9 mouse cellular contexts compared by ENCODE assay signal in the genomic region with DNA sequence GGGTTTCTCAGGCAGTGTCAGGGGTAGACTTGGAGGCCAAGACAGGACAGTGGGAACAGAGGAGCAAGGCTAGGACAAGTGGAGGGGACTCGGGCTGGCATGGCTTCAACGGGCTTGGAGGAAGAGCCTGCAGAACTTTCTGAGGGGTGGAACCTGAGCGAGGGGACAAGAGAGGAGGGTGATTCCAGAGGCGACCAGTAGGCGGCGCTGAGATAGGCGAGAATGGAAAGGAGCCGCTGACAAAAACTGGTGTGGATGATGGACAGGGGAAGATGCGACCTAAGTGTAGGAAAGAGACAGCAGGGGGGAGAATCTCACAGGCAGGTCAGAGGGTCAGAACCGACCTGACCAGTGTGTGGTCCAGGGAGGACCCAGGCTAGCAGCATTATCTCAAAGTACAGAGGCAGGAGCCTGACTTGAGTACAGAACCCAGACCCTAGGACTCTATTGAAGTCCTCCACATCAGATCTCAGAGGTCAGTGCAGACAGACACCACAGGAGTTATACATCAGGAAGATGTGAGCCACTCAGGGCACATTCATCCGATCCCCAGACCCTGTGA. TPM values are rescaled to one million over a fixed set of nuclear protein-coding genes. Genes with fewer than 3 reads are reported as not detected.
A peak's percentile ranks its signal among the peaks of the same experiment; 100 is the strongest.
DNase-seq lines count a peak whose midpoint lies in the region; ATAC-seq and TF ChIP-seq lines count a peak whose summit lies in the region.
"Had no signal": no experiment of that assay in that cellular context is flagged by ENCODE, and none has a peak within 500 bp of the region (broad histone marks: within the 10 kb centered on the region; RNA-seq: fewer than 3 reads in every experiment).

No protein-coding gene starts in this region.

- DNase-seq in gastrocnemius, adult 18-20 months (ENCODE audit: low spot score) = peak; percentile 52
- DNase-seq in gastrocnemius, postnatal 25 days = no peak
- DNase-seq in ZHBTc4 (ENCODE audit: low read depth, low spot score) = peak; percentile 84
- DNase-seq in left cerebral cortex, postnatal 25 days (ENCODE audit: low spot score in 2 of 2) = peak; percentile 52 to 65
- peak; percentile 54 for DNase-seq in midbrain, postnatal 0 days (ENCODE audit: low spot score)
- peak; percentile 93 for DNase-seq in testis, postnatal 10 days (ENCODE audit: low spot score)

- no peak overlapping the region for H3K27ac ChIP-seq in cortical plate, adult 2 months (ENCODE audit: insufficient read depth, low read length)
- H3K27ac ChIP-seq in midbrain, postnatal 0 days (ENCODE audit: low read depth, low read length) = no peak overlapping the region
- H3K27ac ChIP-seq: liver, embryonic 15.5 days had no signal

- 11% methylated on average over 11 of the region's 11 CpGs for WGBS in midbrain, postnatal 0 days

- intact Hi-C loops in left cerebral cortex, postnatal 25 days (cut with DNase I) = no loop called here

- TF ChIP-seq POLR2A in cortical plate, adult 2 months (IDR thresholded peaks at IDR 0.05; ENCODE audit: extremely low read depth, insufficient read depth, low read length) = no peak

- H3K9ac ChIP-seq in midbrain, postnatal 0 days (replicated peaks; ENCODE audit: low read length, poor library complexity, severe bottlenecking) = no peak overlapping the region
- H3K9ac ChIP-seq: liver, embryonic 15.5 days had no signal

- H3K4me3 ChIP-seq in cortical plate, adult 2 months (ENCODE audit: insufficient read depth, low read length) = no peak overlapping the region
- H3K4me3 ChIP-seq in midbrain, postnatal 0 days (ENCODE audit: low read depth, low read length) = no peak overlapping the region
- H3K4me3 ChIP-seq: liver, embryonic 15.5 days had no signal

- H3K9me3 ChIP-seq in midbrain, postnatal 0 days (ENCODE audit: low read length) = no peaks in the 10 kb centered on the region
- H3K9me3 ChIP-seq: liver, embryonic 15.5 days had no signal

- H3K4me1 ChIP-seq in cortical plate, adult 2 months (ENCODE audit: control insufficient read depth, insufficient read depth, low read length) = no peaks in the 10 kb centered on the region
- H3K4me1 ChIP-seq in midbrain, postnatal 0 days (ENCODE audit: insufficient read depth, low read length) = no peaks in the 10 kb centered on the region
- H3K4me1 ChIP-seq: liver, embryonic 15.5 days had no signal

- no peak overlapping the region for H3K4me2 ChIP-seq in midbrain, postnatal 0 days (ENCODE audit: low read depth, low read length, poor library complexity, severe bottlenecking)
- H3K4me2 ChIP-seq: liver, embryonic 15.5 days had no signal

- peak; percentile 69 for TF ChIP-seq CTCF in cortical plate, adult 2 months (IDR thresholded peaks at IDR 0.05; ENCODE audit: extremely low read depth, insufficient read depth, low read length)
- peak; percentile 87 for TF ChIP-seq CTCF in midbrain, postnatal 0 days (IDR thresholded peaks at IDR 0.05)

- peak; percentile 53 to 54; a peak in 3 of 4 replicates for ATAC-seq in hematopoietic stem cell, adult 5-6 weeks (replicated peaks in 1 of 2; ENCODE audit: insufficient read depth in 1 of 2, low FRiP score in 2 of 2, low TSS enrichment in 1 of 2, low read depth in 1 of 2, poor library complexity in 2 of 2, severe bottlenecking in 2 of 2)
- ATAC-seq in midbrain, postnatal 0 days (ENCODE audit: low FRiP score) = no peak

- 0 out of 2 replicates have a peak, but pooled peaks cover 5% of the 10 kb centered on the region for H3K27me3 ChIP-seq in midbrain, postnatal 0 days (ENCODE audit: insufficient read depth, low read length)

- H3K36me3 ChIP-seq in midbrain, postnatal 0 days (ENCODE audit: insufficient read depth, low read length) = no peaks in the 10 kb centered on the region
- H3K36me3 ChIP-seq: liver, embryonic 15.5 days had no signal

RNA-seq across cellular contexts. Expression of a gene that starts 7.1 kb away (rescaled TPM):
- total RNA-seq in gastrocnemius, adult 18-20 months (2021) = under 1 TPM in 1 of 2 experiments, not detected in 1; 0.09 TPM
- under 1 TPM; 0.21 to 0.26 TPM for total RNA-seq in gastrocnemius, postnatal 25 days (2021)
- polyA plus RNA-seq in cortical plate, adult 2 months (2012; rRNA removed) = 5.9 and 7.2 TPM in 2 replicates
- 0.74 and 1.0 TPM in 2 replicates for total RNA-seq in hematopoietic stem cell, adult 5-6 weeks (2017)
- 10 to 100 TPM; 34.1 to 43.2 TPM for total RNA-seq in left cerebral cortex, postnatal 25 days (2021)
- 0.52 and 2.1 TPM in 2 replicates for total RNA-seq in midbrain, postnatal 0 days (2014; rRNA removed)
- polyA plus RNA-seq in midbrain, postnatal 0 days (2015; fragmentation: Nextera tagmentation; extraction: Ambion mirVana) = 1.8 and 2.8 TPM in 2 replicates

RNA-seq across cellular contexts. Expression of a gene that starts 44.0 kb away (rescaled TPM):
- total RNA-seq in gastrocnemius, adult 18-20 months (2021) = 1 to 10 TPM; 5.0 to 5.1 TPM
- total RNA-seq in gastrocnemius, postnatal 25 days (2021) = 1 to 10 TPM; 3.9 to 4.0 TPM
- polyA plus RNA-seq in cortical plate, adult 2 months (2012; rRNA removed) = 13.9 and 14.6 TPM in 2 replicates
- total RNA-seq in hematopoietic stem cell, adult 5-6 weeks (2017) = 2.5 and 5.1 TPM in 2 replicates
- total RNA-seq in left cerebral cortex, postnatal 25 days (2021) = 10 to 100 TPM; 15.4 to 16.6 TPM
- 19.3 and 20.9 TPM in 2 replicates for total RNA-seq in midbrain, postnatal 0 days (2014; rRNA removed)
- 7.4 and 7.5 TPM in 2 replicates for polyA plus RNA-seq in midbrain, postnatal 0 days (2015; fragmentation: Nextera tagmentation; extraction: Ambion mirVana)

RNA-seq across cellular contexts. Expression of a gene that starts 44.1 kb away (rescaled TPM):
- 10 to 100 TPM; 75.5 to 85.3 TPM for total RNA-seq in gastrocnemius, adult 18-20 months (2021)
- total RNA-seq in gastrocnemius, postnatal 25 days (2021) = 10 to 100 TPM; 70.2 to 73.6 TPM
- 22.2 and 22.4 TPM in 2 replicates for polyA plus RNA-seq in cortical plate, adult 2 months (2012; rRNA removed)
- 52.0 and 66.1 TPM in 2 replicates for total RNA-seq in hematopoietic stem cell, adult 5-6 weeks (2017)
- 10 to 100 TPM; 54.6 to 55.4 TPM for total RNA-seq in left cerebral cortex, postnatal 25 days (2021)
- 11.4 and 30.0 TPM in 2 replicates for total RNA-seq in midbrain, postnatal 0 days (2014; rRNA removed)
- 87.9 and 97.2 TPM in 2 replicates for polyA plus RNA-seq in midbrain, postnatal 0 days (2015; fragmentation: Nextera tagmentation; extraction: Ambion mirVana)

RNA-seq across cellular contexts. Expression of a gene that starts 44.3 kb away (rescaled TPM):
- 10 to 100 TPM; 10.1 to 14.1 TPM for total RNA-seq in gastrocnemius, adult 18-20 months (2021)
- total RNA-seq in gastrocnemius, postnatal 25 days (2021) = 1 to 10 TPM; 8.2 to 9.1 TPM
- 32.5 and 36.9 TPM in 2 replicates for polyA plus RNA-seq in cortical plate, adult 2 months (2012; rRNA removed)
- total RNA-seq in hematopoietic stem cell, adult 5-6 weeks (2017) = 54.6 and 68.7 TPM in 2 replicates
- total RNA-seq in left cerebral cortex, postnatal 25 days (2021) = 10 to 100 TPM; 33.6 to 38.8 TPM
- total RNA-seq in midbrain, postnatal 0 days (2014; rRNA removed) = 43.2 and 47.1 TPM in 2 replicates
- 15.7 and 16.0 TPM in 2 replicates for polyA plus RNA-seq in midbrain, postnatal 0 days (2015; fragmentation: Nextera tagmentation; extraction: Ambion mirVana)

Comparison
In these comparisons a context has a peak if more than half of its experiments do, and no peak if none do; other contexts are left out.
1. RNA of a gene that starts 7.1 kb away (total RNA-seq): 34.1 to 43.2 TPM in left cerebral cortex, postnatal 25 days; 0.52 to 2.1 TPM in midbrain, postnatal 0 days, 0.74 to 1.0 TPM in hematopoietic stem cell, adult 5-6 weeks, 0.21 to 0.26 TPM in gastrocnemius, postnatal 25 days and 0.09 TPM in gastrocnemius, adult 18-20 months; every median in the first group is over 10 times any median in the second.